Mouse (Mus musculus) left cerebral cortex, adult 9 months (tissue): Measurements from ENCODE around the gene Pla2g1b.
"Not testable (repeated sequence)": the region's sequence is repeated elsewhere in the genome, so short reads cannot be mapped to it uniquely, and the experiment has no call there.

Source experiments
- DNase-seq, 2 experiments: peaks; one replicate each; pipeline ENCODE4 v3.0.0; 2022; ENCODE audit warnings: low spot score in 2 of 2

The Pla2g1b gene

GRCm38 (mm10) chr5:115506454-115507201 lies 40.6 kb downstream of the Pla2g1b start, which contains the start of gene Pxn:
Pxn (plus strand) TSS chr5:115506676.
- DNase-seq: peak; percentile 60 to 88

- no peak for DNase-seq
These were observed 41.4 kb downstream of the Pla2g1b start for GRCm38 (mm10) chr5:115507267-115507980.

- DNase-seq: no peak
These were observed 42.2 kb downstream of the Pla2g1b start for GRCm38 (mm10) chr5:115507981-115508858.

GRCm38 (mm10) chr5:115508859-115509147 lies 42.7 kb downstream of the Pla2g1b start:
- no peak for DNase-seq

GRCm38 (mm10) chr5:115509321-115509761 lies 43.3 kb downstream of the Pla2g1b start:
- DNase-seq: no peak

GRCm38 (mm10) chr5:115509790-115510689 lies 44.0 kb downstream of the Pla2g1b start:
- DNase-seq: no peak

GRCm38 (mm10) chr5:115512375-115512774 lies 46.3 kb downstream of the Pla2g1b start:
- no peak for DNase-seq

GRCm38 (mm10) chr5:115513246-115513645 lies 47.2 kb downstream of the Pla2g1b start:
- no peak for DNase-seq

- DNase-seq: no peak
These were observed 47.7 kb downstream of the Pla2g1b start for GRCm38 (mm10) chr5:115513721-115514120.

GRCm38 (mm10) chr5:115514346-115514745 lies 48.3 kb downstream of the Pla2g1b start:
- no peak for DNase-seq

GRCm38 (mm10) chr5:115514896-115515587 lies 49.0 kb downstream of the Pla2g1b start:
- no peak for DNase-seq

- no peak for DNase-seq
These were observed 50.2 kb downstream of the Pla2g1b start for GRCm38 (mm10) chr5:115516081-115516907.

- DNase-seq: no peak
These were observed 50.8 kb downstream of the Pla2g1b start for GRCm38 (mm10) chr5:115516908-115517307.

GRCm38 (mm10) chr5:115517501-115517900 lies 51.4 kb downstream of the Pla2g1b start:
- no peak for DNase-seq

- DNase-seq: not testable (repeated sequence)
These were observed 52.2 kb downstream of the Pla2g1b start for GRCm38 (mm10) chr5:115518214-115518613.

- no peak for DNase-seq
These were observed 54.3 kb downstream of the Pla2g1b start for GRCm38 (mm10) chr5:115520325-115520869.

GRCm38 (mm10) chr5:115521553-115522461 lies 55.7 kb downstream of the Pla2g1b start:
- no peak for DNase-seq

- DNase-seq: no peak
These were observed 56.5 kb downstream of the Pla2g1b start for GRCm38 (mm10) chr5:115522531-115522930.
